Mouse (Mus musculus) kidney, adult 2 months (tissue): ENCODE measurements at regions not wholly inside any gene's neighbourhood (a gene's known extent, or its start where the extent isn't known, plus 50 kb on each side); places are given as distances from the start of the nearest gene placed in this dataset.

Source experiments
- CTCF ChIP-seq: fragments of 200-500 bp; conservative IDR thresholded peaks from 2 replicates; pipeline ENCODE4 v1.5.1; 2011; ENCODE audit warnings: low read depth, mild to moderate bottlenecking, control low read depth, low read length, moderate library complexity, mixed read lengths; ENCODE audit not compliant: insufficient read depth, insufficient read length
- POLR2A ChIP-seq: fragments of 200-500 bp; IDR thresholded peaks from one replicate; pipeline ENCODE4 v1.6.1; 2011; ENCODE audit warnings: low read depth, low read length, control low read depth

DNA sequence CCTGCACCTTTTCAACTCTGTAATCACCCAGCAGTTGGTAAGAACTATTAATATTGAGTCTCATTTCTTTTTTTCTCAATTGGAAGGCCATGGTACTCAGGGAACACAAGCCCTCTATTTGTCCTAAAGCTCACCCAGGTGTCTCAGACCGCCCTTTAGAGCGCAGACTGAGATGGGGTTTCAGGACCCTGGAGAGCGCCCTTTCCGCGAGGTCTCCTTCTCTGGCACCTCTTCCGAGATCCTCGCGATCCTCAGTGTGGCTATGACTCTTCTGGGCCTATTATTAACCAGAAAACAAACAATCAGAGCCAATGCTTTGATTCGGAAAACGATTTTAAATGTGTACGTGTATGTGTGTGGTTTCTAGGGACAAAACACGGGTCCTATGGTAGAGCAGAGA is 201.0 kb downstream of the Suds3 start:
- TF ChIP-seq CTCF = no peak
- no peak for TF ChIP-seq POLR2A
